Mouse (Mus musculus) CH12.LX (cell line): Measurements from ENCODE around the gene Hgf.

Source experiments
- ELF1 ChIP-seq: IDR thresholded peaks from 2 replicates; pipeline ENCODE4 v1.6.1; 2014; ENCODE audit warnings: low read depth, mild to moderate bottlenecking, inconsistent platforms, low read length, improper control_type of control experiment
- POLR2A ChIP-seq: IDR thresholded peaks from 2 replicates; pipeline ENCODE4 v1.6.1; 2011; ENCODE audit warnings: low read depth, mild to moderate bottlenecking, improper control_type of control experiment, low read length

DNA sequence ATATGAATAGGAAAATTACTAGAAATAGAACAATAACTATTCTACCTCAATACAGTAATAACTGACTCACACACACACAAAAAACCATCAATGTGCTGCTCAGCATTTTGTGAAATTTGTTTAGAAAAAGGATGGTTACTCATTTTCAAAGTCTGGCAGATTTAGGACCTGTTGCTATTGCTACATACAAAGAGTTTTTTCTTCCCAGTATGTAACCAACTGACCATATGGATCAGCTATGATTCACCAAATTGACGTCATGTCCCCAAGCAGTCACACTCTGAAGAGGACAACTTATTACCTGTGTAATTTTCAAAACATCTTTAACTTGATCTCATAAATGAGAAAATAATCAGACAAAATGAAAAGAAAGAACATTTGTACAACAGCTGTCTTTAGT, 48.2 kb downstream of the Hgf start:
- TF ChIP-seq ELF1 (no peak), POLR2A (no peak)
